Mouse (Mus musculus): ENCODE measurements around the gene Smn1.
"Not testable (repeated sequence)": the region's sequence is repeated elsewhere in the genome, so short reads cannot be mapped to it uniquely, and the experiment has no call there.

Smn1 gene

DNA sequence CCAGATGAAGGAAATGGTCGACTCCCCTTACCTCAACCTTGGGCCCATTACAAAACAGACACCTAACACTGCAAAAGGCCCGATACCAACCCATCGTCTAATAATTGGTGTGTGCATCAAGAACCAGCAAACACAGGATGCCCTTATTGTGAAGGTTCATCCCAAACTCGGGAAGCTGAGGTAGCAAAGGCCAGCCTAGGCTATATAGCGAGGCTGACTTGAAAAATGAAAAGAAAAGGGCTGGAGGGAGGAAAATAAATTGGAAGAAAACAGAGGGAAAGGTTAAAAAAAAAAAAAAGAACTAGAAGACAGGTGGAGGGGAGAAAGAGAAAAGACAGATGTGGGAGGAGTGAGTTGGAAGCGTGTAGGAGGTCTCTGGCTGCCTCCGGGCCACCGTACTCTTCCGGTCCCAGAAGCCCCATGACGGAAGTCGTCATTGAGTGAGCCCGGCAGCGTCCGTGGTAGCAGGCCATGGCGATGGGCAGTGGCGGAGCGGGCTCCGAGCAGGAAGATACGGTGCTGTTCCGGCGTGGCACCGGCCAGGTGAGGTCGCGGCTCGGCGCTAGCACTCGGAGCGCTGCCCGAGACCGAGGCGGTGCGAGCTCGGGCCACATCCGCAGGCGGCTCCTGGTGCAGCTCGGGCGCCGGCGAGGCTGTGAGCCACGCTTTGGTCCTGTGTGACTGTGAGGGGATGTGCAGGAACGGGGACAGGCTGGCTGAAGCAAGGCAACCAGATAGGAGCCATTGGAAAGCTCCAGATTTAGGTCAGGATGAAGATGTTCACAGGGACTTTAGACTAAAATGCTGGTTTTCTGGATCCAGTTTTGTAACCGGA lies at the start of gene Smn1:
Gene Smn1 (plus strand): TSS at position 430 of the 835 bp plus-strand sequence.
- DNase-seq (ENCODE audit: low read depth, low spot score), result peak; percentile 92

DNA sequence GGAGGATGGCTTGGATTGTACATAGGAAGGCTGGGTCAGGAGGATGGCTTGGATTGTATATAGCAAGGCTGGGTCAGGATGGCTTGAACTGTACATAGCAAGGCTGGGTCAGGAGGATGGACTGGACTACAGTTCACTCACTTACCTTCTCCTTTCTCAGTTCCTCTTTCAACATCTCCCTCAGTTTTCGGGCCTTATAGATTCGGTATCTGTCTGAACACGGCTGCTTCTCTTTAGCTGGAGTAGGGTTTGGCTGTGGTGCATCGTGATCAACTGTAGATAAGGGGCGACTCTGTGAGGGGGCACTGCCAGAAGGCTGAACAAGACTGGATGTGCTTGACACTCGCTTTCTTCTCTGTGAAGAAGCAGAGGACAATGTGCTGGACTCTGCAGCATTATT lies 25.8 kb upstream of the Smn1 start:
- no peak for DNase-seq (ENCODE audit: low read depth, low spot score)

DNA sequence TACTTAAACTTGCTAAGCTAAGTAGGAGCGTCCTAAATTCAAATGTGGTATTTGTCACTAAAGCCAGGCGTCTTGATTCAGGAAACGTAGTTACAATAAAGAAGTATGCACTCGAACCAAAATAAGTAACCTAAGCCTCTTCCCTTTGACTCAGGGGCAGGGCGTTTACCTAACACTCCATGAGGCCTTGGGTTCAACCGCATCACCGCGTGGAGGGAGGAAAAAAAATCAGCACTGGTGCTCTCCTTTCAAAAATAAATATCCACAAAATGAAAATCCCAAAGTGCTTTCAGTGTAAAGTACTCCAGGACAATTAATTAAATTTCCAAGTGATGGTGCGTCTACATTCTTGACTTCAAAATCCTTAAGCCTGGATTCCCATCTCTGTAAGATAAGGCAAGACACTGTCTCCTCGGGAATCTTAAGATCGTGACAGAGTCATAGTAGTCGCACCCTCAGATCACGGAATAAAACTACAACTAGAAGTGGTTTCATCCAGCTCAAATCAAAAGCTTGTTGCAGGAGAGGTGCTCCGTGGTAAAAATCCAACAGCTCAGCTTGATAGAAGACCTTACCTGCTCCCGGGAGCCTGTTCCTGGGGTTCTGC lies 21.5 kb upstream of the Smn1 start:
- DNase-seq (ENCODE audit: low read depth, low spot score), result no peak

DNA sequence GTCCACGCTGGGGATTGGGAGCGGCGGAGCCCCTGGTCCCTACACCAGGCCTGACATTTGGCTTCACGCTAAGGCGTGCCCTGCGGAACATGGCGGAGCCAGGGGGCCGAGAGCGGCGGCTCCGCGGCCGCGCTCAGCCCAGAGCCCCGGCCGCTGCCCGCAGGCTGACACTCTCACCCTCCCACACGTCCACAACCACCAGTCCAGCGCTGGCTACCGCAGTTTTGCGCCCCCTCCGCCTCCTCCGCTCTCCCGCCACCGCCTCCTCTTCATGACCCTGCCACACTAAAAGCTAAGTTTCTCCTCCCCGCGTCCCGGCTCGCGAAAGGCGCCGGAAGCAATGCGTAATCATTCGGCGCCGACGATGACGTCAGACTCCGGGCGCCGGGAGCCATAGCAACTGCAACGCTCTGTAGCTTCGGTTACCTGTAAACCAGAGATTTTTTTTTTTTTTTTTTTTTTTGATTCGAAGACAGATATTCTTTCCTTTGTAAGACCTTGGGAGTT lies 20.9 kb upstream of the Smn1 start, which contains the start of gene Bdp1:
Gene Bdp1 (minus strand): TSS at position 323 of the 507 bp plus-strand sequence.
- DNase-seq (ENCODE audit: low read depth, low spot score), result peak; percentile 92

DNA sequence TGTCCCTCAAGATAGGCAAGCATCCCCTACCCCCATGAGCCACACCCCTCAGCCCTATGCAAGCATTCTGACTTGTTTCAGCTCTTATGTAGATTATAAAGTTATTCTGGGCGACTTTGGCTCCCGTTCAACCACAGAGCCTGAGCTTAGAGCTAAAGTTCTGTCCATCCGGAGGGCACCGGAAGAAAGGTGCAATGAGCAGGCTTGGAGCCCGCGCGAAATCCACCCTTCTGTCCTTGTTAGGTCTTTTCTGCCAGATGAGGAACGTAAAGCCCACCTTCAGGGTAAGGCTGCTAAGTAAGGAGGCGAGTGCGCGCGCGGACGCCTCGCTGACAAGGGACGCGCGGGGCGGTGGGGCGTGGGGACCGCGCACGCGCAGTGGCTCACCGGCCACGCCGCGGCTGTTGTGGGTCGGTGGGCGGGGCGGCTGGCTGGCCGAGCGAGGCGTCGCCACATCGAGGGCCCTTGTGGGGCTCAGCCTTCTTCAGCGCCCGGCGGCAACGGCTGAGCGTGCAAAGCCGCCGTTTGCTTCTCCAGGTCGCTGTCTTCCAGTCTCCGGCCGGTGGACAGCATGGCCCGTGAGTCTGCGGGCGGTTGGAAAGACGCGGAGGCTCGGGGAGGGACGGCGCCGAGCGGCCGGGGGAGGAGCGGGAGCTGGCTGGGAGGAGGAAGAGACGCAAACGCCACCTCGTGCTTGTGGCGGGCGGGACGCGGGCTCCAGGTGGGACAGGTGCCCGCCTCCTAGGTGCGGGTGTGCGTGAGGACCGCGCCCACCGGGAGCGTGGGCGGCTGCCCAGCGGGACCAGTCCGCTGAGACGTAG lies 16.8 kb upstream of the Smn1 start, which contains the start of gene Serf1:
Gene Serf1 (plus strand): TSS at position 361 of the 821 bp plus-strand sequence.
- DNase-seq (ENCODE audit: low read depth, low spot score), result peak; percentile 78

DNA sequence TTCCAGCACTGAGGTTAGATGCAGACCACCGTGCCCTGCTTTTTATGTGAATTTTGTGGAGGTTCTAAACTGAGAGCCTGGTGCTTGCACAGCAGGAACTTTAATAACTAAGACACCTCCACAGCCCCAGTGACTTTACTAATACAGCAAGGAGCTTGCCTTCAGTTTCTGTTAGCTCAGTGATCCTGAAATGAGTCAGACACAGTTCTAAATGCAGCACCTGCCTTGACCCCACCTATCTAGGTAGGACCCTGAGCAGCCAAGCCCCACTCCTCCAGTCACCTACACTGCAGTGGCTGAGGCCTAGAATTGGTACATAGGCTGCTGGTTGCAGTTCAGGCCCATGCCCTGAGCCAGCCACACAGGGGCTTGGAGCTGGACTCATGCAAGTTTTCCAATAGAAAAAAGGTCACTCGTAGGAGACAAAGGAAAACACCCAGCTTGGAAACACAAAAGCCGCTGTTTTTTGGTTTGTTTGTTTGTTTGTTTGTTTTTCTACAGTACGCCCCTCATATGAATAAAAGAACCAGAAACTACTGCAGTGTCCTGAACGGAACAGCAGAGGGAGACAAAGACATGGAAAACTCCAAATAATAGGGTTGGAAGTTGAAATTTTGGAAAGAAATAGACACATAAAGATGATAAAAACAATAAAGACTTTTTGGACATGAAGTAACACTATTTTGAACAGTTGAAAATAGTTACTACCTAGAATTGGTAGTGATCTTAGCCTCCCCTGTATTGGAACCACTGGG lies 12.3 kb upstream of the Smn1 start:
- DNase-seq (ENCODE audit: low read depth, low spot score), result no peak

DNA sequence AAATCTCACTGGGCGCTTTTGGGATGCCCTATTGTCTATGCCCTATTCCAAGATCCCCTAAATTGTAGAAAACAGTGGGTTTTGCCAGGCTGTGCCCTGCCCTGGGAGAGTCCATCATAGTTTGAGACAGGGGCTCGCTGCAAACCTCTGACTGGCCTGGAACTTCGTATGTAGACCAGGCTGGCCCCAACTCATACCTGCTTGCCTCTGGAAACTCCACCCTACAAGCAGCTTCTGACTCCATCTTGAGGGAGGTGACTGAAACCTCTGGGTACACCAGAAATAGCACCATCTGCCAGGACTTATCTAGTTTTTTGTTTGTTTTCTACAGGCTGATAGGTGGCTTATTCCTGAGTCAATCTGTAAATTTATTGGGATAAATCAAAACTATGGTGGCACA lies 682 bp upstream of the Smn1 start:
- no peak for DNase-seq (ENCODE audit: low read depth, low spot score)

DNA sequence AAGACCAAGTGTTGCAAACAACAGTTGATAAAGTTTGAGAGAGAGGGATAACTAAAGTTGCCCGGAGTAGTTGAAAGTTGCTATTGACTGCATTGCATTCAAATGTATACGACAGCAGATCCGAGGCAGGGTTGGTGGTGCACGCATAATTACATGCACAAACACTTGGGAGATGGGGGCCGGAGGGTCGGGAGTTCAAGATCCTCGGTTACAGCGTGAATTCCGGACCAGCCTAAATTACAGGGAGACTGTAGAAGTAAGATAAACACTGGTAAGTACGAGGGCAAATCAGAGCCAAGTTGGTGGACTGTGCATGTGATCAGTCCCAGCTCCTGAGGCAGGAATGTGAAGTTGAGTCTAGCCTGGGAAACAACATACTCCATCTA lies 599 bp downstream of the Smn1 start:
- DNase-seq (ENCODE audit: low read depth, low spot score), result no peak

DNA sequence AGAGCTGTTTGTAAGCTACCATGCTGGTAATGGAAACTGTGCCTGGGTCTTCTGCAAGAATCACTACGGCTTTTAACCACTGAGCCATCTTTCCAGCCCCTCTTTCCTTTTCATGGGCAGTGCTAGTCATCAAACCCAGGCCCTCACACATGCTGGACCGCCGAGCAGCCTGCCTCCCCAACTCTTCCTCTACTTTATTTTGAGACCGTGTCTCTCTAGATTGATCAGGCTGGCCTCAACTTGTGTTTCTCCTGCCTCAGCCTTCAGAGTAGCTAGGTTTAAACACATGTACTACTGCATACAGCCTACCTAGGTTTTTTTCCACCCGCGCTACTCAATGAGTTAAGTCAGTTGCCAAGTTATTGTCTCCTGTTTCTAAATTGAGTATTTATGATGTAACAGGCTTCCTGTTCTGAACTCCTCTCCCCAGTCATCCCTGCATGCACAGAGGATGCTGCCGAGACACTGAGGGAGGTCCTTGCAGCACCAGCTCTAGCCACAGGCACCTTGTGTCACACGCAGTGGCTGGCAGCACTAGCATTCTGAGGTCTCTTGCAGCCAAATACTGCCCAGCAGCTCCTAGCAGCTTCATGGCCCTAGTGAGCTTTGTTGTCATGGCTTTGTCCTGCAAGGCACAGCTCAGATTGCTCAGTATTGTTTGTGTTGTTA lies 17.1 kb downstream of the Smn1 start:
- no peak for DNase-seq (ENCODE audit: low read depth, low spot score)

DNA sequence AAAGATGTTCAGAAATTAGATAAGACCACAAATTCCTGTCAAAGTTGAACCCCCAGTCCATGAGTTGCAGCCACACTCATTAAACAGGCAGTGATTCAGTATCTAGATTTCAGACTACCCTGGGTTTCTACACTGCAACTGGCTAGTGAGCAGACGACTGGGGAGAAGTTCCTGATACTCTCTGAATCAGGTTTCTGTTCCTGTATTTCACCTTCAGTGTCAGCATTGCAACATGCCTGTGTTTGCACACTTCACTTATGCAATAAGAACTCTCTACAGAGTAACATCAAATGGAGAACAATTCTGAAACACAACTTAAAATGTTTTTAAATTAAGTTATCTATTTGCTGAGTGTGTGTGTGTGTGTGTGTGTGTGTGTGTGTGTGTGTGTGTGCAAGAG lies 28.0 kb downstream of the Smn1 start:
- DNase-seq (ENCODE audit: low read depth, low spot score), result no peak

DNA sequence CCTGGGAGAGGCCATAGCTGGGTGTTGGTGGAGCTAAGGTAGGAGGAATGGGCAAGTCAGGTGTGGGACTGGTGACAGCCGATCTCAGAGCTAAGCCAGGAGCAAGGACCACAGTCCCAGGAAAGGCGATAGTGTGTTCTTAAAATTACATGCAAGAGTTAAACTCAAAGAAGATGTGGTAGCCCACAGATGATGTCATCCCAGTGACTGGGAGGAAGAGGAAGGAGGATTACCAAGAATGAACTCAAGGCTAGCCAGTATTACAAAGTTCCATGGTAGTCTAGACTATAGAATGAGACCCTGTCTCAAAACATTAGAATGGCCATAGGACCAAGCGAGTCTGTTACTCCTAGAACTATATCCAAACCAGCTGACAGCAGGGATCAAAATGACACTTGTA lies 32.0 kb downstream of the Smn1 start:
- DNase-seq (ENCODE audit: low read depth, low spot score), result no peak

DNA sequence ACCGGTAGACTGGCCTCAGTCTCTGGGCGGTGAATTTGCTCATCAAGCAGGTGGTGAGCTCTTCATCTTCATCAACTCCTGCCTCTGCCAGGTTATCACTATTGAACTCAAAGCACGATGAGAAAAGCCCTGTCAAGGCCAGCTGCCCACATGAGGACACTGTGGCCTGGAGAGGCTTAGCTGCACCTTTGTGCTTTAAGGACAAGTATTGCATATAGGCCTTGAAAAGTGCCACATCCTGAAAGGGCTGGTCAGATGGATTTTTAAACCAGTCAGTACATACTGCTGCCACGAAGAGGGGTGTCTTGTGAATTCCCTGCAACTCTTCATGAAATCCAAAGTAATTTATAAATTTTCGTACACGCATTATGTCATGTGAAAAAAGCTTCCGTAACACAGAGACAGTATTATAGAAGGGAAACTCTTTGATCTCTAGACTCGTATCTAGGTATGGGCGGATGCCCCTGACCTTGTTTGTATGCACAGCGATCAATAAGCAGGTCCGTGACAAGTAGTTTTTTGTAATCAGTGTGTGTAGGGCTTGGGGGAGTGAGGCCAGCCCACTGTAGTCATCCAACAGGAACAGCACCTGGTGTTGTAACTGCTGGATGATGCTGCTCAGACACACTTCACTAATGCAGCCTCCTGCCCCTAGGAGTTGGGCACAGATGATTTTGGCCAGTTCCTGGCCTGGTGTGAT lies 36.7 kb downstream of the Smn1 start:
- DNase-seq (ENCODE audit: low read depth, low spot score), result not testable (repeated sequence)

DNA sequence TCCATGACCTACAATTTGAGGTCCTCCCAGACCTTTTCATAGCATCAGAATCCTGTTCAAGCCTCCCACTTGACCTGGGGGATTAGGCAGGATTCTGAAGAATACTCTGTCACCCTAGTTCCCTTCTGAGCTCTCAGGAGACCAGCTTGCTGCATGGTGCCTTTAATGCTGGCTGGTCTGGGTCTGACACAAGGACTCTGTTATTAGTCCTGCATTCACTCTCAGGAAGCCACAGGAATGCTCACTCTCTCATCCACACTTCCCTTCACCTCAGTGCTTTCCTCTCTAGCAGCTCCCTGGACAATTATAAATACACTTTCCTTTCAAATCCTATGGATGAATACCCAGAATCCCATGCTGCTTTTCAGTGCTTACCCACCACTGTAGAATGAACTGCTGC lies 37.8 kb downstream of the Smn1 start:
- DNase-seq (ENCODE audit: low read depth, low spot score), result not testable (repeated sequence)

DNA sequence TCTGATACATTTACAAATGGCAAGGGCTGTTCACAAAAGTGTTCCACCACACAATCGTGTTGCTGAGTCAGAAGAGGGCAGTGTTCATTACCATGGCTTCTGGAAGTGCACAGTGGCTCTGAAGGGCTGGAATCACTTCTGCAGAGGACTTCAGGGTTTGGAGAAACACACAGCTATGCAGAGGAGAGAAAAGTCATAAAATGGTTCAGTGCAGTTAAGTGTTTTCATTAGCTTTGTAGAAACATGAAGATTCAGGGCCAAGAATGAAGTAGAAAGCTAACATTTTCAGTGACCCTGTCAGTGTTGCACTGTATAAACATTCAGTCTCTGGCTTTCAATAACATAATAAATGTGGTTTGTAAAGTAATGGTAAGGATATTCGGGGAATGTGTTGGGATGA lies 41.7 kb downstream of the Smn1 start:
- DNase-seq (ENCODE audit: low read depth, low spot score), result not testable (repeated sequence)

DNA sequence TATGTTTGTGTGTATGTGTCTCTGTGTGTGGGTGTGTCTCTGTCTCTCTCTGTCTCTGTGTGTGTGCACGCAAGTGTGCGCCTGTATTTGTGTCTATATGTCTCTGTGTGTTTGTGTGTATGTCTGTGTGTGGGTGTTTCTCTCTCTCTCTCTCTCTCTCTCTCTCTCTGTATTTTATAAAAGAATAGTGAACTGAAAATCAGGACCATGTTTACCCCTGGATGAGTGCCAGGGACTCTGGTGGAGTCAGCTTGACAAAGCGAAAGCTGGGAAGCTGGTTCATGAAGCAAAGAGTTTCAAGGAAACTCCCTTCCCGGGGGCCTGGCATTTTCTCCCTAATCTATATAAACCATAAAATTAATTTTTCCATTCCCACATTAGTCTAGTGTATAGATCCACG lies 49.7 kb downstream of the Smn1 start:
- not testable (repeated sequence) for DNase-seq (ENCODE audit: low read depth, low spot score)

DNA sequence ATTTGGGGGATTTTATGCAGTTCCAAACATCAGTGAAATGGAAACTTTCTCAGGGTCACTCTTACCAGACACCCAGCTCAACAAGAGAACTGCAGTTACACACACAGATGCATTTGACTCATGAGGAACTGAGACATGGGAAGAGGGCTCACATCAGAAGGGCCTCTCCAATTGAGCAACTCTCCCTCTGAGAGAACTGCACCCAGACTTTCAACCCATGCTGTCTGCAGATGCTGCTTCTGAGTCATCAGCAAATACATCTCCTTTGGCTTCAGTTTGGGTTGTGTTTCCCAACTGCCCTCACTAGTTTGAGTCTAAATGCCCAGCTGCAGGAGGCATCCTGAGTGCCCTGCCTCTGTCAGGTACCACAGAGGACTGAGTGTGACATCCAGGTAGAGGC lies 58.5 kb downstream of the Smn1 start:
- not testable (repeated sequence) for DNase-seq (ENCODE audit: low read depth, low spot score)

All from forelimb bud, embryonic 11.5 days (tissue).